Mouse (Mus musculus): ENCODE results near the gene Mfn2.

DNA sequence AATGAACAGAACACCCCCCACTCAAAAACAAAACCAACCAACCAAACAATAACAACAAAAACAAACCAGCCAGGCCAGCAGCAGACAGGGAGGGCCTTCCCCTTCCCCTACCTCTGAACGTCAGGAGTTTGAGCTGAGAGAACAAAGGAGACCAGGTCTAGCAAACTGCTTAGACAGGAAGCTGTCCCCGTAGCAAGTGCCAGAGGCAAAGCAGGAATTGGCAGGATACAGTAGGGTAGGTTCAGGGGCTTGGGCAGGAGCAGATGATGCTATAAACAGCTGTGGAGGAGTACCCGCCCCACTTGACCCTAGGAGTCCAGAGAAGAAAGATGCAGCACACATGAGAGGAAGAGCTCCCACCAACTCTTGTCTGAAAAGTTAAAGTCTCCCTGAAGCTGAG, 29.6 kb upstream of the Mfn2 start:
- TF ChIP-seq CTCF (IDR thresholded peaks at IDR 0.05; ENCODE audit: insufficient read depth, low read depth, low read length) (no peak), POLR2A (IDR thresholded peaks at IDR 0.05; ENCODE audit: insufficient read depth, low read depth, low read length) (no peak)
